27 mouse cellular contexts compared by ENCODE assay signal in the genomic region with DNA sequence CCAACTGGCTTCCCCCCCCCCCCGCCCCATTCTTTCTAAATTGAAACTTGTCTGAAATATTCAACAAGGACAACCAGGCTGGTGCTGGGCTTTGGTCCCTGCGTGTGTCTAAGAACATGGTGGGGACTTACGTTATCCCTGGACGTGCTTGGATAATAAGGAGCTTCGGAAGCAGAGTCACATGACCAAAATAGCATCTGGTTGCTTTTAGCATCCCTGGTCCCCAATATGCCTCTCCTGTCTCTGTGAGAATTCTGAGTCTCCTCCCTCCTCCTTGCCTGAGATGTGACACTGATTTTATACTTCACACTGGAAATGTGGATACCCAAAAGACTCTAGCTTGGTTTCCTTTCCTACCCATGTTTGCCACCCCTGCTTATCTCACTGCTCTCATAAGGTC. TPM values are rescaled to one million over a fixed set of nuclear protein-coding genes. Genes with fewer than 3 reads are reported as not detected.
DNase-seq lines count a peak whose midpoint lies in the region; ATAC-seq lines count a peak whose summit lies in the region.
"Had no signal": no experiment of that assay in that cellular context is flagged by ENCODE, and none has a peak within 500 bp of the region (broad histone marks: within the 10 kb centered on the region; RNA-seq: fewer than 3 reads in every experiment).

No protein-coding gene starts in this region.

- no peaks in the 10 kb centered on the region for H3K36me3 ChIP-seq in forebrain, embryonic 14.5 days (ENCODE audit: control insufficient read depth, insufficient read depth, low read length)
- H3K36me3 ChIP-seq in forebrain, embryonic 11.5 days (ENCODE audit: control insufficient read depth, insufficient read depth, low read length): no peaks in the 10 kb centered on the region
- H3K36me3 ChIP-seq in hindbrain, embryonic 15.5 days: no peaks in the 10 kb centered on the region
- H3K36me3 ChIP-seq in hindbrain, embryonic 13.5 days: no peaks in the 10 kb centered on the region
- no peaks in the 10 kb centered on the region for H3K36me3 ChIP-seq in midbrain, embryonic 13.5 days
- no peaks in the 10 kb centered on the region for H3K36me3 ChIP-seq in midbrain, embryonic 16.5 days (ENCODE audit: control insufficient read depth, insufficient read depth, low read length)
- no peaks in the 10 kb centered on the region for H3K36me3 ChIP-seq in kidney, embryonic 15.5 days
- H3K36me3 ChIP-seq: embryonic facial prominence, embryonic 13.5 days; G1E; heart, embryonic 13.5 days; limb, embryonic 12.5 days; liver, embryonic 15.5 days; stomach, embryonic 15.5 days had no signal

- H3K9me3 ChIP-seq in forebrain, embryonic 14.5 days (replicated peaks; ENCODE audit: control insufficient read depth, low read length): no peaks in the 10 kb centered on the region
- no peaks in the 10 kb centered on the region for H3K9me3 ChIP-seq in forebrain, embryonic 11.5 days (ENCODE audit: control insufficient read depth, low read length)
- H3K9me3 ChIP-seq in hindbrain, embryonic 15.5 days: no peaks in the 10 kb centered on the region
- no peaks in the 10 kb centered on the region for H3K9me3 ChIP-seq in hindbrain, embryonic 13.5 days
- H3K9me3 ChIP-seq in midbrain, embryonic 13.5 days: no peaks in the 10 kb centered on the region
- H3K9me3 ChIP-seq in midbrain, embryonic 16.5 days (replicated peaks; ENCODE audit: control insufficient read depth, low read length, poor library complexity, severe bottlenecking): no peaks in the 10 kb centered on the region
- H3K9me3 ChIP-seq in kidney, embryonic 15.5 days (replicated peaks): no peaks in the 10 kb centered on the region
- H3K9me3 ChIP-seq: embryonic facial prominence, embryonic 13.5 days; heart, embryonic 13.5 days; limb, embryonic 12.5 days; liver, embryonic 15.5 days; stomach, embryonic 15.5 days had no signal

- DNase-seq in forebrain, embryonic 14.5 days (ENCODE audit: low spot score): peak; percentile 46
- no peak for DNase-seq in forebrain, embryonic 11.5 days (ENCODE audit: low spot score)
- DNase-seq in cerebellum, postnatal 4 days (ENCODE audit: low spot score in 2 of 2): no peak
- DNase-seq: adrenal gland, adult 8-10 months; cerebellum, adult 11-12 months; cerebellum, adult 9-11 months; gastrocnemius, postnatal 25 days; heart, adult 18-20 months; heart, postnatal 10 days; kidney, adult 9 months; kidney, postnatal 25 days; lung, embryonic 14.5 days; lung, postnatal 14 days; right cerebral cortex, postnatal 25 days had no signal

- peak; percentile 44 for ATAC-seq in forebrain, embryonic 14.5 days
- no peak for ATAC-seq in forebrain, embryonic 11.5 days (replicated peaks; ENCODE audit: low FRiP score)
- no peak for ATAC-seq in hindbrain, embryonic 15.5 days (ENCODE audit: low FRiP score, low read depth)
- no peak for ATAC-seq in hindbrain, embryonic 13.5 days (ENCODE audit: low FRiP score)
- ATAC-seq in midbrain, embryonic 13.5 days: no peak
- no peak for ATAC-seq in midbrain, embryonic 16.5 days
- no peak for ATAC-seq in kidney, embryonic 15.5 days (replicated peaks; ENCODE audit: low FRiP score)
- ATAC-seq: intestine, embryonic 16.5 days had no signal

- H3K9ac ChIP-seq in forebrain, embryonic 14.5 days (ENCODE audit: low read length): no peak overlapping the region
- H3K9ac ChIP-seq in forebrain, embryonic 11.5 days (ENCODE audit: low read length): no peak overlapping the region
- H3K9ac ChIP-seq in hindbrain, embryonic 15.5 days: no peak overlapping the region
- H3K9ac ChIP-seq in hindbrain, embryonic 13.5 days: no peak overlapping the region
- peak overlapping the region; percentile 16; the same call in 1 of the 2 replicates for H3K9ac ChIP-seq in midbrain, embryonic 13.5 days (replicated peaks)
- no peak overlapping the region for H3K9ac ChIP-seq in midbrain, embryonic 16.5 days (ENCODE audit: low read depth, low read length)
- no peak overlapping the region for H3K9ac ChIP-seq in kidney, embryonic 15.5 days
- H3K9ac ChIP-seq: embryonic facial prominence, embryonic 13.5 days; heart, embryonic 13.5 days; limb, embryonic 12.5 days; liver, embryonic 15.5 days; lung, embryonic 14.5 days; stomach, embryonic 15.5 days had no signal

- H3K27ac ChIP-seq in forebrain, embryonic 14.5 days (ENCODE audit: low read depth, low read length): no peak overlapping the region
- H3K27ac ChIP-seq in forebrain, embryonic 11.5 days (ENCODE audit: low read depth, low read length): no peak overlapping the region
- peak overlapping the region; percentile 6; the same call in 1 of the 2 replicates for H3K27ac ChIP-seq in hindbrain, embryonic 15.5 days (replicated peaks)
- H3K27ac ChIP-seq in hindbrain, embryonic 13.5 days: no peak overlapping the region
- H3K27ac ChIP-seq in midbrain, embryonic 13.5 days: peak overlapping the region; percentile 63
- no peak overlapping the region for H3K27ac ChIP-seq in midbrain, embryonic 16.5 days (ENCODE audit: low read length)
- no peak overlapping the region for H3K27ac ChIP-seq in kidney, embryonic 15.5 days
- H3K27ac ChIP-seq: embryonic facial prominence, embryonic 13.5 days; heart, embryonic 13.5 days; limb, embryonic 12.5 days; liver, embryonic 15.5 days; stomach, embryonic 15.5 days had no signal

- no peak overlapping the region for H3K4me3 ChIP-seq in forebrain, embryonic 14.5 days (ENCODE audit: low read depth, low read length)
- H3K4me3 ChIP-seq in forebrain, embryonic 11.5 days (ENCODE audit: low read depth, low read length): no peak overlapping the region
- H3K4me3 ChIP-seq in hindbrain, embryonic 15.5 days: no peak overlapping the region
- H3K4me3 ChIP-seq in hindbrain, embryonic 13.5 days: no peak overlapping the region
- H3K4me3 ChIP-seq in midbrain, embryonic 13.5 days (replicated peaks): no peak overlapping the region
- no peak overlapping the region for H3K4me3 ChIP-seq in midbrain, embryonic 16.5 days (ENCODE audit: low read depth, low read length)
- no peak overlapping the region for H3K4me3 ChIP-seq in kidney, embryonic 15.5 days (replicated peaks)
- H3K4me3 ChIP-seq: embryonic facial prominence, embryonic 13.5 days; heart, embryonic 13.5 days; limb, embryonic 12.5 days; liver, embryonic 15.5 days; stomach, embryonic 15.5 days had no signal

- H3K4me2 ChIP-seq in forebrain, embryonic 14.5 days (ENCODE audit: low read length): no peak overlapping the region
- H3K4me2 ChIP-seq in forebrain, embryonic 11.5 days (ENCODE audit: low read depth, low read length, severe bottlenecking): no peak overlapping the region
- no peak overlapping the region for H3K4me2 ChIP-seq in hindbrain, embryonic 15.5 days
- no peak overlapping the region for H3K4me2 ChIP-seq in hindbrain, embryonic 13.5 days
- no peak overlapping the region for H3K4me2 ChIP-seq in midbrain, embryonic 13.5 days (replicated peaks)
- no peak overlapping the region for H3K4me2 ChIP-seq in midbrain, embryonic 16.5 days (ENCODE audit: low read length)
- no peak overlapping the region for H3K4me2 ChIP-seq in kidney, embryonic 15.5 days
- H3K4me2 ChIP-seq: embryonic facial prominence, embryonic 13.5 days; heart, embryonic 13.5 days; limb, embryonic 12.5 days; liver, embryonic 15.5 days; lung, embryonic 14.5 days; stomach, embryonic 15.5 days had no signal

- H3K4me1 ChIP-seq in forebrain, embryonic 14.5 days (ENCODE audit: control insufficient read depth, insufficient read depth, low read length): peaks cover 7% of the 10 kb centered on the region; the same call in 1 of the 2 replicates
- no peaks in the 10 kb centered on the region for H3K4me1 ChIP-seq in forebrain, embryonic 11.5 days (replicated peaks; ENCODE audit: control insufficient read depth, insufficient read depth, low read length)
- H3K4me1 ChIP-seq in hindbrain, embryonic 15.5 days (replicated peaks): peaks cover 41% of the 10 kb centered on the region
- H3K4me1 ChIP-seq in hindbrain, embryonic 13.5 days (replicated peaks): peaks cover 47% of the 10 kb centered on the region
- peaks cover 45% of the 10 kb centered on the region for H3K4me1 ChIP-seq in midbrain, embryonic 13.5 days (replicated peaks)
- H3K4me1 ChIP-seq in midbrain, embryonic 16.5 days (ENCODE audit: control insufficient read depth, insufficient read depth, low read length): peaks cover 33% of the 10 kb centered on the region
- H3K4me1 ChIP-seq in kidney, embryonic 15.5 days: no peaks in the 10 kb centered on the region
- H3K4me1 ChIP-seq: embryonic facial prominence, embryonic 13.5 days; heart, embryonic 13.5 days; limb, embryonic 12.5 days; liver, embryonic 15.5 days; stomach, embryonic 15.5 days had no signal

- no peaks in the 10 kb centered on the region for H3K27me3 ChIP-seq in forebrain, embryonic 14.5 days (replicated peaks; ENCODE audit: control insufficient read depth, insufficient read depth, low read length)
- H3K27me3 ChIP-seq in forebrain, embryonic 11.5 days (ENCODE audit: control insufficient read depth, insufficient read depth, low read length): no peaks in the 10 kb centered on the region
- no peaks in the 10 kb centered on the region for H3K27me3 ChIP-seq in hindbrain, embryonic 15.5 days
- H3K27me3 ChIP-seq in hindbrain, embryonic 13.5 days: no peaks in the 10 kb centered on the region
- no peaks in the 10 kb centered on the region for H3K27me3 ChIP-seq in midbrain, embryonic 13.5 days
- no peaks in the 10 kb centered on the region for H3K27me3 ChIP-seq in midbrain, embryonic 16.5 days (ENCODE audit: control insufficient read depth, insufficient read depth, low read depth, low read length)
- no peaks in the 10 kb centered on the region for H3K27me3 ChIP-seq in kidney, embryonic 15.5 days
- H3K27me3 ChIP-seq: embryonic facial prominence, embryonic 13.5 days; limb, embryonic 12.5 days; liver, embryonic 15.5 days; stomach, embryonic 15.5 days had no signal

- 67% methylated on average over 5 of the region's 5 CpGs for WGBS in forebrain, embryonic 14.5 days
- 84% methylated on average over 5 of the region's 5 CpGs for WGBS in forebrain, embryonic 11.5 days
- WGBS in hindbrain, embryonic 15.5 days: 57% methylated on average over 5 of the region's 5 CpGs
- 66% methylated on average over 5 of the region's 5 CpGs for WGBS in hindbrain, embryonic 13.5 days
- WGBS in midbrain, embryonic 13.5 days: 67% methylated on average over 5 of the region's 5 CpGs
- 55% methylated on average over 5 of the region's 5 CpGs for WGBS in midbrain, embryonic 16.5 days
- 83% methylated on average over 5 of the region's 5 CpGs for WGBS in kidney, embryonic 15.5 days

RNA-seq across cellular contexts. Expression of gene Myt1l, which starts 31.6 kb away (rescaled TPM):
- 96.6 and 161 TPM in 2 replicates for polyA plus RNA-seq in forebrain, embryonic 14.5 days (2014; fragmentation: Nextera tagmentation; extraction: Ambion mirVana)
- 18.7 and 22.3 TPM in 2 replicates for polyA plus RNA-seq in forebrain, embryonic 11.5 days (2014; fragmentation: Nextera tagmentation; extraction: Ambion mirVana)
- 233 and 237 TPM in 2 replicates for polyA plus RNA-seq in hindbrain, embryonic 15.5 days (2015; fragmentation: Nextera tagmentation; extraction: Ambion mirVana)
- polyA plus RNA-seq in hindbrain, embryonic 13.5 days (2015; fragmentation: Nextera tagmentation; extraction: Ambion mirVana): 218 and 219 TPM in 2 replicates
- polyA plus RNA-seq in midbrain, embryonic 13.5 days (2015; fragmentation: Nextera tagmentation; extraction: Ambion mirVana): 177 and 191 TPM in 2 replicates
- 274 and 304 TPM in 2 replicates for polyA plus RNA-seq in midbrain, embryonic 16.5 days (2015; fragmentation: Nextera tagmentation; extraction: Ambion mirVana)
- 0.21 and 0.60 TPM in 2 replicates for polyA plus RNA-seq in kidney, embryonic 15.5 days (2015; fragmentation: Nextera tagmentation; extraction: Ambion mirVana)
- polyA plus RNA-seq: G1E; liver, adult 2 months; lung, embryonic 14.5 days had no signal

Comparison
In these comparisons a context has a peak if more than half of its experiments do, and no peak if none do; other contexts are left out.
1. H3K27ac ChIP-seq: peak in hindbrain, embryonic 15.5 days (single experiment) and midbrain, embryonic 13.5 days (single experiment); none in forebrain, embryonic 14.5 days (single experiment), forebrain, embryonic 11.5 days (single experiment), hindbrain, embryonic 13.5 days (single experiment), midbrain, embryonic 16.5 days (single experiment) and kidney, embryonic 15.5 days (single experiment).
2. RNA of gene Myt1l, which starts 31.6 kb away (polyA plus RNA-seq): 274 to 304 TPM in midbrain, embryonic 16.5 days, 233 to 237 TPM in hindbrain, embryonic 15.5 days, 218 to 219 TPM in hindbrain, embryonic 13.5 days, 177 to 191 TPM in midbrain, embryonic 13.5 days, 96.6 to 161 TPM in forebrain, embryonic 14.5 days and 18.7 to 22.3 TPM in forebrain, embryonic 11.5 days; 0.21 to 0.60 TPM in kidney, embryonic 15.5 days; every median in the first group is over 10 times any median in the second.